ENCODE assay signal across 8 mouse cellular contexts in the genomic region with DNA sequence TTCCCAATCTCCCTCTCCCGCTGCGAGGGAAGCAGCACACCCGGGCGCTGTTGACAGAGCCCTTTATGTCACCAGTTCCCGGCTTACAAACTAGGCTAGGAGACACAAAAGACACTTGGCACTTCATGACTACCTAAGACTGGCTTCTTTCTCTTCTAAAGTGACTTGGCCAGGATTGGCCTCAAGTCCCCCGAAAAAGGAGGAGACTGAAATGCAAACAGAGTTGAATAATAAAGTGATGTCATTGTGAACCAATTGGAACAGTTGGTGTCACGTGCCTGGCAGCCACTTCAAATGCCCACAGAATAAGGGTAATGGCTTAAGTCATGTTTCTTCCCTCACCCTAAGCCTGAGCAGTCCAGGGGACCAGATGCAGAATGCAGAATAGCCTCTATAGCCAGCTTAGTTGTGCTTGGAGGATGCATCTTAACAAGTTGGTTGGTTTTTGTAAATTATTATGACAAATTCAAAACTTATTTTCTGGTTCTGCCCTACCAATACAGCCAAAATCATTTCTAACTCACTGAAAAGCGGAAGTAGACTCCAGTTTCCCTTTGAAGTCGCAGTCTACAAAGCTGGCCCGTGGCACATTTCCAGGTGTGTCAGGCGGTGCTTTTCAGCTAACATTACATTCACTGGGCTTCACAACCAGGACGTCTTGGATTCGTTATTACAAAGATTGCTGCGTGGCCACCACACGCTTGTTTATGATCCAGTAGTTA.
A peak's percentile ranks its signal among the peaks of the same experiment; 100 is the strongest.
DNase-seq lines count a peak whose midpoint lies in the region; ATAC-seq and TF ChIP-seq lines count a peak whose summit lies in the region.

No protein-coding gene starts in this region.

- no peaks in the 10 kb centered on the region for H3K36me3 ChIP-seq in heart, adult 2 months (ENCODE audit: control insufficient read depth, insufficient read depth, low read length)
- H3K36me3 ChIP-seq in heart, embryonic 10.5 days: 0 out of 2 replicates have a peak, but pooled peaks cover 4% of the 10 kb centered on the region

- TF ChIP-seq EP300 in heart, adult 2 months (IDR thresholded peaks at IDR 0.05; ENCODE audit: insufficient read depth, low read depth, low read length): no peak

- peak; percentile 67 for ATAC-seq in granulocyte monocyte progenitor cell, adult 5-6 weeks (replicated peaks; ENCODE audit: poor library complexity, severe bottlenecking)
- ATAC-seq in erythroid progenitor cell, adult 5-6 weeks (replicated peaks; ENCODE audit: low FRiP score, poor library complexity, severe bottlenecking): no peak

- no peak for TF ChIP-seq POLR2A in heart, adult 2 months (IDR thresholded peaks at IDR 0.05; ENCODE audit: insufficient read depth, low read depth, low read length)

- intact Hi-C loops in heart, adult 2 months (cut with DNase I): no loop called here

- TF ChIP-seq CTCF in heart, adult 2 months (IDR thresholded peaks at IDR 0.05): no peak

- H3K9me3 ChIP-seq in heart, embryonic 10.5 days: no peaks in the 10 kb centered on the region

- no peaks in the 10 kb centered on the region for H3K27me3 ChIP-seq in heart, adult 2 months (ENCODE audit: control insufficient read depth, insufficient read depth, low read length)
- H3K27me3 ChIP-seq in heart, embryonic 10.5 days (ENCODE audit: insufficient read depth, poor library complexity, severe bottlenecking): no peaks in the 10 kb centered on the region

- H3K9ac ChIP-seq in heart, adult 2 months (ENCODE audit: low read depth, low read length): no peak overlapping the region

- peak; percentile 48 to 57 for DNase-seq in heart, adult 2 months
- DNase-seq in heart, embryonic 10.5 days (ENCODE audit: low spot score): no peak
- peak; percentile 24 to 64 for DNase-seq in urinary bladder, postnatal 36 days (ENCODE audit: low spot score in 2 of 2)
- no peak for DNase-seq in urinary bladder, adult 18-20 months (ENCODE audit: low spot score in 2 of 2)
- DNase-seq in layer of hippocampus, postnatal 36 days: peak; percentile 34 to 38
- peak; percentile 59 for DNase-seq in right cerebral cortex, postnatal 14 days

- H3K4me1 ChIP-seq in heart, adult 2 months (ENCODE audit: control insufficient read depth, insufficient read depth, low read length): peaks cover 4% of the 10 kb centered on the region
- H3K4me1 ChIP-seq in heart, embryonic 10.5 days: peaks cover 28% of the 10 kb centered on the region

- H3K27ac ChIP-seq in heart, adult 2 months: no peak overlapping the region
- no peak overlapping the region for H3K27ac ChIP-seq in heart, embryonic 10.5 days

- H3K79me2 ChIP-seq in heart, adult 2 months (replicated peaks; ENCODE audit: control insufficient read depth, insufficient read depth, low read length): peaks cover 3% of the 10 kb centered on the region; the same call in 1 of the 2 replicates

- 44% methylated on average over 15 of the region's 15 CpGs for WGBS in heart, adult 2 months
- 74% methylated on average over 15 of the region's 15 CpGs for WGBS in heart, embryonic 10.5 days

- no peak overlapping the region; the same call in 1 of the 2 replicates for H3K4me3 ChIP-seq in heart, adult 2 months
- no peak overlapping the region for H3K4me3 ChIP-seq in heart, embryonic 10.5 days

Comparison
In these comparisons a context has a peak if more than half of its experiments do, and no peak if none do; other contexts are left out.
1. DNase-seq: peak in heart, adult 2 months (2 of 2), urinary bladder, postnatal 36 days (2 of 2), layer of hippocampus, postnatal 36 days (2 of 2) and right cerebral cortex, postnatal 14 days (single experiment); none in heart, embryonic 10.5 days (single experiment) and urinary bladder, adult 18-20 months (0 of 2).